In genomic region chr7:64840576-64840895, GRCm38 (mm10) we compare ENCODE assay signal across 8 mouse cellular contexts. TPM values are rescaled to one million over a fixed set of nuclear protein-coding genes. Genes with fewer than 3 reads are reported as not detected.
DNase-seq lines count a peak whose midpoint lies in the region; ATAC-seq and TF ChIP-seq lines count a peak whose summit lies in the region.

No protein-coding gene starts in this region.

- H3K4me1 ChIP-seq in forebrain, embryonic 11.5 days (replicated peaks; ENCODE audit: control insufficient read depth, insufficient read depth, low read length), result peaks cover 5% of the 10 kb centered on the region; the same call in 1 of the 2 replicates
- peaks cover 6% of the 10 kb centered on the region; the same call in 1 of the 2 replicates for H3K4me1 ChIP-seq in forebrain, postnatal 0 days (ENCODE audit: insufficient read depth)
- H3K4me1 ChIP-seq in liver, embryonic 11.5 days (replicated peaks; ENCODE audit: control insufficient read depth, insufficient read depth, low read length), result no peaks in the 10 kb centered on the region
- peaks cover 4% of the 10 kb centered on the region; the same call in 1 of the 2 replicates for H3K4me1 ChIP-seq in liver, postnatal 0 days (ENCODE audit: insufficient read depth)
- H3K4me1 ChIP-seq in hindbrain, embryonic 13.5 days (replicated peaks), result peaks cover 26% of the 10 kb centered on the region
- peaks cover 17% of the 10 kb centered on the region for H3K4me1 ChIP-seq in midbrain, embryonic 14.5 days (ENCODE audit: control insufficient read depth, insufficient read depth, low read length)

- no peak overlapping the region for H3K9ac ChIP-seq in forebrain, embryonic 11.5 days (ENCODE audit: low read length)
- no peak overlapping the region for H3K9ac ChIP-seq in forebrain, postnatal 0 days
- no peak overlapping the region for H3K9ac ChIP-seq in liver, embryonic 11.5 days (ENCODE audit: low read depth, low read length)
- H3K9ac ChIP-seq in liver, postnatal 0 days (replicated peaks), result no peak overlapping the region
- no peak overlapping the region for H3K9ac ChIP-seq in hindbrain, embryonic 13.5 days
- H3K9ac ChIP-seq in midbrain, embryonic 14.5 days (replicated peaks; ENCODE audit: low read length), result no peak overlapping the region

- TF ChIP-seq EP300 in liver, postnatal 0 days (IDR thresholded peaks at IDR 0.05; ENCODE audit: low read depth), result no peak

- H3K36me3 ChIP-seq in forebrain, embryonic 11.5 days (ENCODE audit: control insufficient read depth, insufficient read depth, low read length), result no peaks in the 10 kb centered on the region
- H3K36me3 ChIP-seq in forebrain, postnatal 0 days (ENCODE audit: insufficient read depth), result no peaks in the 10 kb centered on the region
- H3K36me3 ChIP-seq in liver, embryonic 11.5 days (ENCODE audit: control insufficient read depth, insufficient read depth, low read length), result no peaks in the 10 kb centered on the region
- no peaks in the 10 kb centered on the region for H3K36me3 ChIP-seq in liver, postnatal 0 days (replicated peaks; ENCODE audit: insufficient read depth, low read length)
- H3K36me3 ChIP-seq in hindbrain, embryonic 13.5 days, result no peaks in the 10 kb centered on the region
- H3K36me3 ChIP-seq in midbrain, embryonic 14.5 days (ENCODE audit: control insufficient read depth, insufficient read depth, low read length), result no peaks in the 10 kb centered on the region

- peak overlapping the region; percentile 60; the same call in 1 of the 2 replicates for H3K4me2 ChIP-seq in forebrain, embryonic 11.5 days (ENCODE audit: low read depth, low read length, severe bottlenecking)
- H3K4me2 ChIP-seq in forebrain, postnatal 0 days (ENCODE audit: low read depth), result no peak overlapping the region
- H3K4me2 ChIP-seq in liver, embryonic 11.5 days, result peak overlapping the region; percentile 59; the same call in 1 of the 2 replicates
- no peak overlapping the region; the same call in 1 of the 2 replicates for H3K4me2 ChIP-seq in liver, postnatal 0 days (ENCODE audit: low read depth, low read length)
- peak overlapping the region; percentile 52; the same call in 1 of the 2 replicates for H3K4me2 ChIP-seq in hindbrain, embryonic 13.5 days
- peak overlapping the region; percentile 52 for H3K4me2 ChIP-seq in midbrain, embryonic 14.5 days (ENCODE audit: low read length)

- DNase-seq in forebrain, embryonic 11.5 days (ENCODE audit: low spot score), result no peak
- no peak for DNase-seq in forebrain, postnatal 0 days
- no peak for DNase-seq in liver, embryonic 11.5 days (ENCODE audit: low spot score)
- DNase-seq in liver, postnatal 0 days, result no peak
- no peak for DNase-seq in midbrain, embryonic 14.5 days
- no peak for DNase-seq in frontal cortex, postnatal 36 days (ENCODE audit: low spot score in 2 of 2)

- TF ChIP-seq CTCF in forebrain, postnatal 0 days (IDR thresholded peaks at IDR 0.05; ENCODE audit: low read depth), result no peak
- TF ChIP-seq CTCF in liver, postnatal 0 days (IDR thresholded peaks at IDR 0.05; ENCODE audit: low read depth), result no peak

- no peaks in the 10 kb centered on the region for H3K9me3 ChIP-seq in forebrain, embryonic 11.5 days (ENCODE audit: control insufficient read depth, low read length)
- no peaks in the 10 kb centered on the region for H3K9me3 ChIP-seq in forebrain, postnatal 0 days (ENCODE audit: low read length)
- H3K9me3 ChIP-seq in liver, embryonic 11.5 days (ENCODE audit: control insufficient read depth, low read length), result no peaks in the 10 kb centered on the region
- H3K9me3 ChIP-seq in liver, postnatal 0 days (ENCODE audit: low read length), result no peaks in the 10 kb centered on the region
- 0 out of 2 replicates have a peak, but pooled peaks cover 2% of the 10 kb centered on the region for H3K9me3 ChIP-seq in hindbrain, embryonic 13.5 days
- no peaks in the 10 kb centered on the region for H3K9me3 ChIP-seq in midbrain, embryonic 14.5 days (ENCODE audit: control insufficient read depth, low read length)

- no peak overlapping the region for H3K4me3 ChIP-seq in forebrain, embryonic 11.5 days (ENCODE audit: low read depth, low read length)
- no peak overlapping the region for H3K4me3 ChIP-seq in forebrain, postnatal 0 days (ENCODE audit: low read depth, low read length)
- no peak overlapping the region for H3K4me3 ChIP-seq in liver, embryonic 11.5 days (ENCODE audit: low read depth, low read length)
- no peak overlapping the region for H3K4me3 ChIP-seq in liver, postnatal 0 days (ENCODE audit: low read depth, low read length)
- H3K4me3 ChIP-seq in hindbrain, embryonic 13.5 days, result no peak overlapping the region; the same call in 1 of the 2 replicates
- H3K4me3 ChIP-seq in midbrain, embryonic 14.5 days (replicated peaks; ENCODE audit: low read depth, low read length), result no peak overlapping the region

- ATAC-seq in forebrain, embryonic 11.5 days (replicated peaks; ENCODE audit: low FRiP score), result no peak
- ATAC-seq in forebrain, postnatal 0 days, result no peak
- no peak for ATAC-seq in liver, embryonic 11.5 days (replicated peaks; ENCODE audit: low FRiP score)
- no peak for ATAC-seq in liver, postnatal 0 days
- no peak for ATAC-seq in hindbrain, embryonic 13.5 days (ENCODE audit: low FRiP score)
- no peak for ATAC-seq in midbrain, embryonic 14.5 days (ENCODE audit: low FRiP score, low TSS enrichment)
- no peak for ATAC-seq in monocyte, adult 5-6 weeks (replicated peaks; ENCODE audit: insufficient number of reproducible peaks, low FRiP score, low TSS enrichment, poor library complexity, severe bottlenecking)

- 76% methylated on average over 1 of the region's 1 CpGs for WGBS in forebrain, embryonic 11.5 days
- 74% methylated on average over 1 of the region's 1 CpGs for WGBS in forebrain, postnatal 0 days
- 73% methylated on average over 1 of the region's 1 CpGs for WGBS in liver, embryonic 11.5 days
- WGBS in liver, postnatal 0 days (ENCODE audit: insufficient replicate concordance), result 55% methylated on average over 1 of the region's 1 CpGs
- WGBS in hindbrain, embryonic 13.5 days, result 57% methylated on average over 1 of the region's 1 CpGs
- 58% methylated on average over 1 of the region's 1 CpGs for WGBS in midbrain, embryonic 14.5 days

- H3K27ac ChIP-seq in forebrain, embryonic 11.5 days (ENCODE audit: low read depth, low read length), result no peak overlapping the region
- no peak overlapping the region for H3K27ac ChIP-seq in forebrain, postnatal 0 days (ENCODE audit: low read depth, low read length)
- no peak overlapping the region for H3K27ac ChIP-seq in liver, embryonic 11.5 days (ENCODE audit: low read depth, low read length)
- no peak overlapping the region for H3K27ac ChIP-seq in liver, postnatal 0 days (ENCODE audit: low read depth)
- 0 out of 2 replicates have a peak overlapping the region, but pooled peaks have one; percentile 8 for H3K27ac ChIP-seq in hindbrain, embryonic 13.5 days
- H3K27ac ChIP-seq in midbrain, embryonic 14.5 days (replicated peaks; ENCODE audit: low read depth, low read length), result no peak overlapping the region

- H3K27me3 ChIP-seq in forebrain, embryonic 11.5 days (ENCODE audit: control insufficient read depth, insufficient read depth, low read length), result no peaks in the 10 kb centered on the region
- H3K27me3 ChIP-seq in forebrain, postnatal 0 days (ENCODE audit: insufficient read depth, low read length), result no peaks in the 10 kb centered on the region
- H3K27me3 ChIP-seq in liver, embryonic 11.5 days (replicated peaks; ENCODE audit: control insufficient read depth, insufficient read depth, low read length), result no peaks in the 10 kb centered on the region
- H3K27me3 ChIP-seq in liver, postnatal 0 days (ENCODE audit: insufficient read depth, low read length), result no peaks in the 10 kb centered on the region
- peaks cover 11% of the 10 kb centered on the region; the same call in 1 of the 2 replicates for H3K27me3 ChIP-seq in hindbrain, embryonic 13.5 days
- H3K27me3 ChIP-seq in midbrain, embryonic 14.5 days (ENCODE audit: control insufficient read depth, insufficient read depth, low read length), result no peaks in the 10 kb centered on the region

RNA-seq across cellular contexts. Expression of gene Nsmce3, which starts 32.3 kb away (rescaled TPM):
- polyA plus RNA-seq in forebrain, embryonic 11.5 days (2014; fragmentation: Nextera tagmentation; extraction: Ambion mirVana), result 11.0 and 11.5 TPM in 2 replicates
- 16.2 and 20.5 TPM in 2 replicates for total RNA-seq in forebrain, postnatal 0 days (2014; rRNA removed)
- 8.2 and 10.2 TPM in 2 replicates for polyA plus RNA-seq in forebrain, postnatal 0 days (2015; fragmentation: Nextera tagmentation; extraction: Ambion mirVana)
- polyA plus RNA-seq in liver, embryonic 11.5 days (2014; fragmentation: Nextera tagmentation; extraction: Ambion mirVana), result 11.3 and 11.6 TPM in 2 replicates
- 5.0 and 5.1 TPM in 2 replicates for polyA plus RNA-seq in liver, postnatal 0 days (2015; fragmentation: Nextera tagmentation; extraction: Ambion mirVana)
- polyA plus RNA-seq in hindbrain, embryonic 13.5 days (2015; fragmentation: Nextera tagmentation; extraction: Ambion mirVana), result 10.2 and 10.8 TPM in 2 replicates
- 10.7 and 12.3 TPM in 2 replicates for polyA plus RNA-seq in midbrain, embryonic 14.5 days (2014; fragmentation: Nextera tagmentation; extraction: Ambion mirVana)
- total RNA-seq in monocyte, adult 5-6 weeks (2017), result 6.0 to 7.1 TPM (median 7.1 TPM) in 3 replicates

Comparison
In these comparisons a context has a peak if more than half of its experiments do, and no peak if none do; other contexts are left out.
1. H3K4me2 ChIP-seq: peak in forebrain, embryonic 11.5 days (single experiment), liver, embryonic 11.5 days (single experiment), hindbrain, embryonic 13.5 days (single experiment) and midbrain, embryonic 14.5 days (single experiment); none in forebrain, postnatal 0 days (single experiment) and liver, postnatal 0 days (single experiment).